Mouse (Mus musculus) right cerebral cortex, adult 2 months (tissue): ENCODE results near the gene Gm6482.
"Not testable (repeated sequence)": the region's sequence is repeated elsewhere in the genome, so short reads cannot be mapped to it uniquely, and the experiment has no call there.

ENCODE experiments used
- DNase-seq, 2 experiments: peaks; one replicate each; pipeline ENCODE4 v3.0.0; 2021 to 2022; ENCODE audit warnings: low spot score in 2 of 2

The Gm6482 gene

GRCm38 (mm10) chr14:41408181-41408580, at the start of gene Gm6482:
TSS of gene Gm6482 (minus strand) at chr14:41408281.
- not testable (repeated sequence) for DNase-seq

- not testable (repeated sequence) for DNase-seq
Measured at GRCm38 (mm10) chr14:41453418-41453817, 45.3 kb upstream of the Gm6482 start, which contains the start of gene Gm7954. TSS of gene Gm7954 (minus strand) at chr14:41453518.

- DNase-seq = peak; percentile 25 to 36
Measured at GRCm38 (mm10) chr14:41425393-41426075, 17.5 kb upstream of the Gm6482 start.

- not testable (repeated sequence) for DNase-seq
Measured at GRCm38 (mm10) chr14:41424694-41425093, 16.6 kb upstream of the Gm6482 start.

GRCm38 (mm10) chr14:41386279-41386678, 21.8 kb downstream of the Gm6482 start, which contains the start of gene Gm7945:
TSS of gene Gm7945 (minus strand) at chr14:41386379.
- DNase-seq = not testable (repeated sequence)
